Mouse (Mus musculus): Measurements from ENCODE around the gene Krtap5-2.
"Not testable (repeated sequence)": the region's sequence is repeated elsewhere in the genome, so short reads cannot be mapped to it uniquely, and the experiment has no call there.

Gene Krtap5-2

DNA sequence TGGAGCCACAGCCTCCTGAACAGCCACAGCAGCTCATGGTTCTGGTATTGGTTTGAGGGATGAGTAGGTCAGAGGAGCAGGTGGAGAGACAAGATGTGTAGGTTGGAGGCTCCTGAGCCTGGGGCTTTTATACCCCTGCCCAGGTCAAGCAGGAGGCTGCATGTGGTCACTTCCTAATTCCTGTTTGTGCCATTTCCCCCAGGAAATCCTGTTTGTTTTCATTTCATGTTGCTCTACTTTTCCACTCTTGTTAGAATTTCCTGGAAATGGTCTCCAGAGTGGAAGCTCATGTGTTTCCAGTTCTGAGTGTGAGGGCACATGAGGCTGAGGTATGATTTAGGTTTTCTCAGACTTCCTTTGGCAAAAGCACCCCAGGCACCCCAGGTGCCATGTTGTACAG, at the start of gene Krtap5-2:
Gene Krtap5-2 (minus strand): TSS at position 101 of the 400 bp plus-strand sequence.
- not testable (repeated sequence) for DNase-seq (ENCODE audit: low spot score)

- no peak for DNase-seq (ENCODE audit: low spot score)
Observed at GRCm38 (mm10) chr7:142224518-142224917, 48.7 kb upstream of the Krtap5-2 start.

DNA sequence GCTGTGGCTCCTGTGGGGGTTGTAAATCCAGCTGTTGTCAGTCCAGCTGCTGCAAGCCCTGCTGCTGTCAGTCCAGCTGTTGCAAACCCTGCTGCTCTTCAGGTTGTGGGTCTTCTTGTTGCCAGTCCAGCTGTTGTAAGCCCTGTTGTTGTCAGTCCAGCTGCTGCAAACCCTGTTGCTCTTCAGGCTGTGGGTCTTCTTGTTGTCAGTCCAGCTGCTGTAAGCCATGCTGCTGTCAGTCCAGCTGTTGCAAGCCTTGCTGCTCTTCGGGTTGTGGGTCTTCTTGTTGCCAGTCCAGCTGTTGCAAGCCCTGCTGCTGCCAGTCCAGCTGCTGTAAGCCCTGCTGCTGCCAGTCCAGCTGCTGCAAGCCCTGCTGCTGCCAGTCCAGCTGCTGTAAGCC, 36.3 kb upstream of the Krtap5-2 start:
- not testable (repeated sequence) for DNase-seq (ENCODE audit: low spot score)

GRCm38 (mm10) chr7:142211559-142211958, 35.8 kb upstream of the Krtap5-2 start, which contains the start of gene Gm7579:
Gm7579 (plus strand) TSS chr7:142211859.
- DNase-seq (ENCODE audit: low spot score), result no peak

DNA sequence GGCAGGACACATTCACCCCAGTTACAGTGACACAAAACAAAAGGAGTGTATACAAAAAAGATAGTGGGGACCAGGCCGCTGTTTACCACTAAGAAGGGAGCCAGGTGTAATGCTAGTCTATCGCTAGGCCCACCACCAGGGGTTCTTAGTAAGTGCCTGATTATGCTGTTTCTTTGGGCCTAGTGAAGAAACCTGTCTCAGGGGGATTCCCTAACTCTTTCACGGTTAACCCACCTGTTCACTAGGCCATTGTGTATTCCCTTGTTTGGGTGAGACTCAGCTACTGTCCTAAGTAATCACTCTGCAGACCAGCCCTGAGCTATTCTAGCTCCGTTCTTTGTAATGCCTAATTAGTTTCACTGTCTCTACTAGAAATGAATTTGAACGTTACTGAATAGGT, 31.1 kb upstream of the Krtap5-2 start:
- not testable (repeated sequence) for DNase-seq (ENCODE audit: low spot score)

DNA sequence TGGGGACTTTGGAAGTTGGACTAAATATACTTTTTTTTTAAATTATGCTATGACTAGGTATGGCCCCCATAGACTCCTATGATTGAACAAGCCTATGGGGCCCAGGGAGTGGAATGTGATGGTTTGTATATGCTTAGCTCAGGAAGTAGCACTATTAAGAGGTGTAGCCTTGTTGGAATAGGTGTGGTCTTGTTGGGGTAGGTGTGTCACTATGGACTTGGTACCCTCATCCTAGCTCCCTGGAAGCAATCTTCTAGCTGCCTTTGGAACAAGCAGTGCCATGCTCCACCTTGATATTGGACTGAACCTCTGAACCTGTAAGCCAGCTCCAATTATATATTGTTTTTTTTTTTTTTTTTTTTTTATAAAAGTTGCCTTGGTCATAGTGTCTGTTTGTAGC, 29.7 kb upstream of the Krtap5-2 start:
- no peak for DNase-seq (ENCODE audit: low spot score)

GRCm38 (mm10) chr7:142201064-142201463, 25.3 kb upstream of the Krtap5-2 start, which contains the start of gene Krtap5-3:
Krtap5-3 (plus strand) TSS chr7:142201364.
- DNase-seq (ENCODE audit: low spot score), result no peak

- no peak for DNase-seq (ENCODE audit: low spot score)
Observed at GRCm38 (mm10) chr7:142198748-142199147, 22.9 kb upstream of the Krtap5-2 start.

DNA sequence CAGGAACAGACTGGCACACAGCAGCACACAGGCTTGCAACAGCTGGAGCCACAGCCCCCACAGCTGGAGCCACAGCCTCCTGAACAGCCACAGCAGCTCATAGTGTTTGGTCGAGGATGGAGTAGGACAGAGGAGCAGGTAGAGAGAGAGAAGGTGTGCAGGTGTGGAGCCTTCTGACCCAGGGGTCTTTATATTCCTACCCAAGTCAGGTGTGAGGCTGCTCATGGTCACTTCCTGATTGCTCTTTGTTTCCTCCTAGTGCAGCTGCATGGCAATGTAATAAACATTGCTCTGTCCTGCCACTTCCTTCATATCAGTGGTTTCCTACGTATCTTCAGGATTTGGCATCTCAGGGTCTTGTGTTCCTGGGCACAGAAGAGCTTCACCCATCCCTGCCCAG, 14.5 kb upstream of the Krtap5-2 start, which contains the start of gene Gm10153:
Gene Gm10153 (minus strand): TSS at position 101 of the 400 bp plus-strand sequence.
- DNase-seq (ENCODE audit: low spot score), result no peak

- no peak for DNase-seq (ENCODE audit: low spot score)
Observed at GRCm38 (mm10) chr7:142188156-142188555, 12.4 kb upstream of the Krtap5-2 start.

DNA sequence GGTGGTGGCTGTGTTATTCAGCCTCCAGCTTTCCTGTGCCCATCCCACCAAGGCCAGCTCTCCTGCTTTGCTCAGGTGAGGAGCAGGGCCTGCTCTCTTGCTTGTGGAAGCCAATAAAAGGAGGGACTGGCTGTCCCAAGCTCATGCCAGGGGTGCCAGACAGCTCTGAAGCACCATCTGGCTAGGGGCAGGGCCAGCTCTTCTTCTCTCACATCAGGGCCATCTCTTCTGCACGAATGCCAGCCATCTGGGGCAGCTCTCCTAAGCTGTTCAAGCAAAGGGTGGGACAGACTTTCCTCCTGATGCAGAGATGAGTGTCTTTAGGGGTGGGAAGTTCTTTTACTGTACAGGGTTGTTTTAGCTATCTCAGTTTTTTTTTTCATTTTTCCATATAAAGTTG, 5.2 kb upstream of the Krtap5-2 start:
- no peak for DNase-seq (ENCODE audit: low spot score)

DNA sequence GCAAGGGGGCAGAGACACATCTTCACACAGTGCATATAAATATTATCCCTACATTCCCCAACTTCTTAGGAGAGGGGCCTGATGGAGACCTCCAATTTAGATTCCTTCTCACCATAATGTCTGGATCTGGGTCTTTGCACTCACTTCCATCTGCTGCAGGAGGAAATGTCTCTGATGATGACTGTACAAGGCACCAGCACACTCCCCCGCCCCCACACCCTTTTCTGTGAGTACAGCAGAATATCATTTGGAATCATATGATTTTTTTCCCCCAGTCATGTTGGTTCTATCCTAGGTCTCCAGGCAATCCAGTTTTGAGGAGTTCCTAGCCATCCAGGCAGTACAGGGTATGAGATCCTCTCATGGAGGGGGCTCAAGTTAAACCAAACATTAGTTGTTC, 2.9 kb upstream of the Krtap5-2 start:
- no peak for DNase-seq (ENCODE audit: low spot score)

- peak; percentile 69 for DNase-seq (ENCODE audit: low spot score)
Observed at GRCm38 (mm10) chr7:142169836-142170235, 6.0 kb downstream of the Krtap5-2 start.

GRCm38 (mm10) chr7:142165639-142166038, 10.2 kb downstream of the Krtap5-2 start, which contains the start of gene Gm4553:
Gm4553 (minus strand) TSS chr7:142165739.
- not testable (repeated sequence) for DNase-seq (ENCODE audit: low spot score)

- DNase-seq (ENCODE audit: low spot score), result no peak
Observed at GRCm38 (mm10) chr7:142159366-142159765, 16.4 kb downstream of the Krtap5-2 start.

DNA sequence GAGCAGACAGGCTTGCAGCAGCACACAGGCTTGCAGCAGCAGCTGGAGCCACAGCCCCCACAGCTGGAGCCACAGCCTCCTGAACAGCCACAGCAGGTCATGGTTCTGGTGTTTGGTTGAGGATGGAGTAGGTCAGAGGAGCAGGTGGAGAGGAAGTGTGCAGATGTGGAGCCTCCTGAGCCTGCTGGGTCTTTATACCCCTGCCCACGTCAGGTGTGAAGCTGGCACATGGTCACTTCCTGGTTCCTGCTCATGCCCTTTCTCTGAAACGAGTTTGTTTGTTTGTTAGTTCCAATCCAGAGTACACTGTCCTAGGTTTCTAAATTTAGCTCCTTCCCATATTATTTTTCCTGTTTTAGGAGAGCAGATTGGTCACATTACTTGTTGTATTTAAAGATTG, 18.8 kb downstream of the Krtap5-2 start, which contains the start of gene Gm29735:
Gene Gm29735 (minus strand): TSS at position 101 of the 400 bp plus-strand sequence.
- DNase-seq (ENCODE audit: low spot score), result not testable (repeated sequence)

DNA sequence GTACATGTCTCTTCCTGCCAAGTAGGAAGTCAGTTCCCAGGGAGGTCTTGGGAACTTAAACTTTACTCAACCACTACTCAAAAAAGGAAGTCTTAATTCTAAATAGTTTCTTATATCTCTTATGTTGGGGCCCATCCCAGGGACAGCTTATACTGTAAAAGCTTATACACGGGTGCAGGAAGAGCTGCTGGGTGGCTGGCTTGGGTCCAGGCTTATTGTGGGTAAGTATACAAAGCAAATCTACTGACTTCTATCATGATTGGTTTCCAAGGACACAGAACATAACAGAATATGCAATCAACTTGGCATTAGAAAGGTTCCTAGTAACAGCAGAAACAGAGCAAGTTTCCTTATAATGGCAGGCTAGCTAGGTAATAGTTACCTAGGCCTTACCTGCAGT, 20.5 kb downstream of the Krtap5-2 start:
- no peak for DNase-seq (ENCODE audit: low spot score)

DNA sequence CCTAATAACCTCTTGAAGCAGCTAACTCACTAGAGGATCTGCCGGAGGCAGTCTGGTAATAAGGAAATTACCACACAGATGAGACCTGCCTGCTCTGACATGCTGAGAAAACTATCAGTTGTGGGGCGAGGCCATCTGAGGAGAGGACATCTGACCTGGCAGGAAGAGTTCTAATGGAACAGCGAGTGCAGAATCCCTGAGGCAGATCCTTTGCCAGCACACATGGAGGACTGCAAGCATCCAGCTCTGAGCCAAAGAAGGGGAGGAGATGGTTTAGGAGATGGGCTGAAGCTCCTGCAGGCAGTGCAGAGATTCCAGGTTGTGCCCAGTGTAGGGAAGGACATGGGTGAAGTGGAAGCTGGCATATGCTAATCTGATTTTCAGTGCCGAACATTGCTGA, 23.6 kb downstream of the Krtap5-2 start:
- no peak for DNase-seq (ENCODE audit: low spot score)

GRCm38 (mm10) chr7:142148633-142149032, 27.2 kb downstream of the Krtap5-2 start:
- no peak for DNase-seq (ENCODE audit: low spot score)

GRCm38 (mm10) chr7:142146033-142146432, 29.8 kb downstream of the Krtap5-2 start:
- peak; percentile 84 for DNase-seq (ENCODE audit: low spot score)

- no peak for DNase-seq (ENCODE audit: low spot score)
Observed at GRCm38 (mm10) chr7:142145413-142145940, 30.3 kb downstream of the Krtap5-2 start.

- DNase-seq (ENCODE audit: low spot score), result no peak
Observed at GRCm38 (mm10) chr7:142144507-142144906, 31.3 kb downstream of the Krtap5-2 start, which contains the start of gene Gm45337. Gm45337 (minus strand) TSS chr7:142144607.

- DNase-seq (ENCODE audit: low spot score), result not testable (repeated sequence)
Observed at GRCm38 (mm10) chr7:142143506-142144010, 32.2 kb downstream of the Krtap5-2 start.

DNA sequence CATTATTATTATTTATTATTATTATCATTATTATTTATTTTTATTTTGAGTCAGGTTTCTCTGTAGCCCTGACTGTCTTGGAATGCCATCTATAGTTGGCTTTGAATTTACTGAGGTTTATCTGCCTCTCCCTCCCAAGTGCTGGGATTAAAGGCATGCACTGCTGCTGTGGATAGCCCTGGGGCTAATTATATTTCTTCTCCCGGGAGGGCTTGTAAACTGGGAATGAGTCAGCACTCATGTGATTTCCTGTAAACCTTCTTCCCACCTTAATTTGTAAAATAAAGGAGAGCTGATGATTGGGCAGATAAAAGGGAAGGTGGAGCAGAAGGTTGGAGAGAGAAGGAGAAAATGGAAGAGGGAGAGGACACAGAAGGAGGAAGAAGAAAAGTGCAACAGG, 35.1 kb downstream of the Krtap5-2 start:
- no peak for DNase-seq (ENCODE audit: low spot score)
